Mouse (Mus musculus) heart, adult 2 months (tissue): Measurements from ENCODE around the gene BC034090.

Source experiments
- EP300 ChIP-seq: fragments of 200-500 bp; IDR thresholded peaks from 2 replicates; pipeline ENCODE4 v1.6.1; 2011; ENCODE audit warnings: low read depth, low read length, control low read depth; ENCODE audit not compliant: insufficient read depth
- POLR2A ChIP-seq: fragments of 200-500 bp; IDR thresholded peaks from 2 replicates; pipeline ENCODE4 v1.6.1; 2011; ENCODE audit warnings: mild to moderate bottlenecking, low read depth, low read length, control low read depth; ENCODE audit not compliant: insufficient read depth

DNA sequence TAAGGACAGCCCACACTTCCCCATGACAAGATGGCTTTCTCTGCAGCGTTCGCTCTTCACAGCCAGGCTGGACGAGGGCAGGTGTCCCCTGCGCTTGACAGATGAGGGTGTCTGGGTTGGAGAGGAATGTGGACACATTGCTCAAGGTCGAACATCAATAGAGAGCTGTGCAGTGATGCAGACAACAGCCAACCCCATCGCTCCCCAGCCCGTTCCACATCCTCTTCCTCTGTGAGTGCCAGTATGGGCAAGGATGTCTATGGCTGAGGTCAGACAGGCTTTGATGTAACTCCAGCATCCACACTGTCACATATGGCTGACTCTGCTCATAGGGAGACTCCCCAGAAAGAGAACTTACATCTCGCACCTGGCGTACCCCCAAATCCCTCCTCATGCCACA is 10.9 kb downstream of the BC034090 start:
- no peak for TF ChIP-seq EP300
- TF ChIP-seq POLR2A: no peak
